Mouse (Mus musculus) kidney, postnatal 14 days (tissue): ENCODE results near the gene Inpp5b.
A peak's percentile ranks its signal among the peaks of the same experiment; 100 is the strongest.
"Not testable (repeated sequence)": the region's sequence is repeated elsewhere in the genome, so short reads cannot be mapped to it uniquely, and the experiment has no call there.

ENCODE experiments used
- DNase-seq: peaks from one replicate; pipeline ENCODE4 v3.0.0; 2022; ENCODE audit warnings: mixed read lengths

Gene Inpp5b

DNA sequence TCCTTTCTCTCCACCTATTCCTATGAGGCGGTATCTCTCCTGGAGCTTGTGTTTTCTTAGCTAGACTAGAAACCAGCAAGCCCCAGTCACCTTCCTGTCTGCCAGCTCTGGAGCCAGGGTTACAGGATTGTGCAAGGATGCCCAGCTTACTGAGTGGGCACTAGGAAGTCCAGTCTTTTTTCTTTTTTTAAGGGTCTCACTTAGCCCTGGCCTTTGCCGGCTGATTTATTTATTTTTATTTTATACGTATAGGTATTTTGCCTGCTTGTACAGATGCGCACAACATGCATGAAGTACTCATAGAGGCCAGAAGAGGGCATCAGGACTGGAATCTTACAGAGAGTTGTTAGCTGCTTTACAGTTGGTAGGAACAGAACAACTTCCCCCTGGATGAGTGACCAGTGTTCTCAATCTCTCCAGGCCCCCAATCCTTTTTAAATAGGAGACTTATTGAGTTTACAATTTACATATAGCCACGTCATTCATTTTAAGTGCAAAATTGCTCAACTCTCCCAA lies 30.8 kb upstream of the Inpp5b start:
- peak; percentile 67 for DNase-seq

DNA sequence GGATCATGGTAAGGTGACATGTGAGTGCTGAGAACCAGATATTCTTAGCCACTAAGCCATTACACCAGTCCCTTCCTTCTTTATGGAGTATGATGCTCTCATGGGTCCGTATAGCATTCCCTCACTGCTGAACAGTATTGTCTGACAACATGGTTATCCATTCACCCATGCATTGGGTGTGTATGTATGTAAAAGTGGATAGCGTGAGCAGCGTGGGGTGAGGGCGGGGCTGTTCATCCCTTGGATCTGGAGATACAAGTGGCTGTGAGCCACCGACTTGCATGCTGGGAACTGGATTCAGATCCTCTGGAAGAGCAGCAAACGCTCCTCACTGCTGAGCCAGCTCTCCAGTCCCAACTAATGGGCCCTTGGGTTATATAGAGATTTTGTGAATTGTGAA lies 29.0 kb upstream of the Inpp5b start:
- DNase-seq, result no peak

DNA sequence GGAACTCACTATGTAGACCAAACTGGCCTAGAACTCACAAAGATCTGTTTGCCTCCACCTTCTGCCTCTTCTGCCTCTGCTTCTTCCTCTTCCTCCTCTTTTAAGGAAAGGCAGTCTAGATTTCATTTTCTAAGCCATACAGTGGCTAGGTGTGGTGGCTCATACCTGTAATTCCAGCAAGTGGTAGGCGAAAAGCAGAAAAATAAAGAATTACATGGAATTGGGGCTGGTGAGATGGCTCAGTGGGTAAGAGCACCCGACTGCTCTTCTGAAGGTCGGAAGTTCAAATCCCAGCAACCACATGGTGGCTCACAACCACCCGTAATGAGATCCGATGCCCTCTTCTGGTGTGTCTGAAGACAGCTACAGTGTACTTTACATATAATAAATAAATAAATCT lies 27.8 kb upstream of the Inpp5b start:
- not testable (repeated sequence) for DNase-seq

DNA sequence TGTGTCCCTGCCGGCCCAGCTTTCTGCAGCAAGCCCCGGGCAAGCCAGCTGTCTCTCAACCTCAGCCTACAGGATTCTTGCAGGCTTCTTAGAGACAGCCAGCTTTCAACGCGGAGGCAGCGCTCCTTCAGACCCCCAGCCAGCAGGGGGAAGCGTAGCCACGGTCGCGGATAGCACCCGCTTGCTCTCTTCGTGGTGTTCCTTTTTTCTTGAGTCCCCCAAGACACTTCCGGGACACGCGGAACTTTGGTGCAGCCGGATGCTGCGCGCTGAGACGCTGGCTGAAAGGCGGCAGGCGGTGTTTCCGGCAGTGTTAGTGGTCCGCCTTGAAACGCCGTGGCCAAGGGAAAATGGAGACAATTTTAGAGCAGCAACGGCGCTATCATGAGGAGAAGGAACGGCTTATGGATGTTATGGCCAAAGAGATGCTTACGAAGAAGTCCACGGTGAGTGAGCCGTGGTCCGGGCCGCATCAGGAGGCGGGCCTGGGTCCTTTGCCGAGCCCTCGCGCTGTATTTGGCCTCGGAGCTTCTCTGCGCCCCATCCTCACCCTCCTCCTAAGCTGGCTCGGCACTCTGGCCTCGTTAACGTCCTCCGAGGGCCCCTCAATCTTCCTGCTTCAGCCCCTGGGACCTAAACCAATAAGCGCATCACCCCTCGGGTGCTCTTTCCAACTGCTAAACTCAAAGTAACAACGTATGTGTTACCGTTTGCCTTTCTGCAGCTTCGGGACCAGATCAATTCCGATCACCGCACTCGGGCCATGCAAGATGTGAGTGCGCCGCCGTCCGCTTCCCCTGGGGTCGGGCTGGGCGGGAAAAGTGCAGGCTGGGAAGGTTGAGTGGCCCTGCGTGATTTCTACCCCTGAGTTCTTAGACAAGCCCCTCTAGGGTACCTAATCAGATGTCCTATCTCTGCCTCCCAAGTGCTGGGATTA lies 26.8 kb upstream of the Inpp5b start, which contains the start of gene Sf3a3:
Sf3a3 (plus strand) TSS at position 232 of the 937 bp plus-strand sequence.
- DNase-seq, result peak; percentile 96

DNA sequence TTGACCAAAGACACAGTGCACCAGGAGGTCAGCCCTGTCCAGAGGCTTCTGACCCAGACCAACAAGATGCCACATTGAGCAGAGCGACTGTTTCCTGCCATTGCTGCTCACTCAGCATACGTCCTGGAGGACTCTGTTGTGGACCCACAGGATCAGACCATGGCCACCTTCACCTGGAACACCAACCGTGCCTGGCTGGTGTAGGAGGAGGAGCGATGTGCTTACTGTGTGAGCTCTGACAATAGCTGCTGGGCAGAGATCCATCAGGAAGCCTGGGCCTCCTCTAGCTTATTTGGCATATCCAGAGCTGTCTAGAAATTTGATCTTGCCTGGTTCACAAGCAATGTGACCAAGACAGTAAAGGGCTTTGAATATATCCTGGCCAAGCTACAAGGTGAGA lies 22.5 kb upstream of the Inpp5b start:
- DNase-seq, result no peak

DNA sequence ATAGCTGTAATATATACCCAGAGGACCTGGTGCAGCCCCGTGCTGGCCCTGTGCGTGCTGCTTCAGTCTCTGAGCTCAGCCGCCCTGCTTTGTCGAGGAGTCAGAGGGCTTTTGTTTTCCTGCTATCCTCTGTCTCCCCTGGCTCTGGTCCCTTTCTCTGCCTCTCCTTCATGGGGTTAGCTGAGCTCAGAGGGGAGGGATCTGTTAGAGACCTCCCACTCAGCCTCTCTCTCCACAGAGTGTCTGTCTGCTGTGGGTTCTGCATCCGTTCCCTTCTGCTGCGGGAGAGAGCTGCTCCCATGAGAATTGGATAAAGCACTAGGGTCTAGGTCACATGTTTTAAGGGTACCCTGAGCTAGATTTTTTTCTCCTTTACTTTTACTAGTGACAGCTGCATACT lies 15.5 kb upstream of the Inpp5b start:
- DNase-seq, result no peak

DNA sequence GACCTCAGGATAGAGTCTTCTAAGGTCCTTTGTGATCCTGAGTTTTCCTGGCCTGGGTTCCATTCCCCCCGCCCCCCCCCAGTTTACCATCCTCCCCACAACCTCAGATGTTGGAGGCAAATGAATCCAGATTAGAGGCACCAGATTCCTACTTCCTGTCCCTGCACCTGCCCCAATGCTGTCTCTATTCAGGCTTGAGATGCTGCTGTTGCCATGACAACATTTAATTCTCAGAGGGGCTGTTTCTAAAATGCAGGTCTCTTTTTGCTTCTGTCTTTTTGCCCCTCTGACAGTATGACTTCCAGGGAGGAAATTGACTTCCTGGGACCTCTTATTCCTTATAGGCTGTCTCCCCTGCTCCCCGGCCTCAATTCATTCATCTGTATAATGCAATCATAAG lies 4.7 kb upstream of the Inpp5b start:
- DNase-seq, result no peak

DNA sequence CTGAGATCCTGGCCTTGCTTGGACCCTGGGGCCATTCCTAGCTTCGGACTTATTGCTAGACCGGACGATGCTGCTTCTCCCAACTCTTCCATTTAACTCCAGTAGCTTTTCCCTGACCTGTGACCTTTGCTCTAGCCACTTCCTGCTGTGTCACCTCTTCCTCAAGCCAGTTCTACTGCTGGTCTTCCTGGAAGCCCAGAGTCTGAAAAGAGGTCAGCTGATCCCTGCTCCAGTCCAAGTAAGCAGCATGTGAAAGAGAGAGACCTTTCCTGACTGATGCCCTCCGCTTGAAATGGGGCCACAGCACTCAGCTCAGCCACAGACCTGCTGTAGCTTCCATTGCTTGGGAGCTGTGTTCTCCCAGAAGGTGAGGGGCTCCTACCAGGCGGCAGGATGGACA lies 4.2 kb upstream of the Inpp5b start:
- DNase-seq, result no peak

DNA sequence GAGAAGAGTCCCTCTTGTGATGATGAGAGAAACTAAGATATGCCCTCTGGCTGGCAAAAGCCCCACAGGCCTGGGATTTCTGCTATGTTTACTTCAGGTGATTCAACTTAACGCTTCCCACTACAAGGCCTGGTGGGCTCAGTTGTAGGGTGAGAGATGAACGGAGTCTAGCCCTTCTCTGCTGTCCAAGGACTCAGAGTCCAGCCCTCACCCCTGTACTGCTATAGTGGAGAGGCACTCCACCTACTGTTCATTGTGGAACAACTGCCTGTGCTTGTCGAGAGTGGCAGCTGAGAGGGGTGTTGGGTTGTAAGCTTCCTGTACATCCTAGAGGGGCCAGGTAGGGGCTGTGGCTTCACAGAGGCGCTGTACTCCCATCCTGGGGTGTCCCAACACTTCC lies 3.6 kb upstream of the Inpp5b start:
- DNase-seq, result no peak

DNA sequence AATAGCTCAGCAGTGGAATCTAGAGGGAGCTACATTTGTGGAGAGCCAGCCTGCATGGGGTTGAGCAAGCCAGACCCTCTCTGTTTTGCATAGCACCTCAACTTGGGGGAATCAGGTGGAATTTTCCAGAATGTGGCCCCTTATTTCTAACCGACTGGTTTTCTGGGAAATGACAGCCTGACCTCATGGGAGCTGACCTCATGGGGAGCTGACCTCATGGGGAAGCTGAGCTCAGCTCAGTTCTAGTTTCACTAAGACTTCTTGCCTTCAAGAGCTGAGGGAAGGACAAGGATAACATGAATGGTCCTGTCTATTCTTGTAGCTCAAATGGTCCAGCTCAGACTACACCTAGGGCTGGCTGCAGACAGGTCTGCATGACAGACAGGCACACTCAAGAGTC lies 2.9 kb upstream of the Inpp5b start:
- no peak for DNase-seq

DNA sequence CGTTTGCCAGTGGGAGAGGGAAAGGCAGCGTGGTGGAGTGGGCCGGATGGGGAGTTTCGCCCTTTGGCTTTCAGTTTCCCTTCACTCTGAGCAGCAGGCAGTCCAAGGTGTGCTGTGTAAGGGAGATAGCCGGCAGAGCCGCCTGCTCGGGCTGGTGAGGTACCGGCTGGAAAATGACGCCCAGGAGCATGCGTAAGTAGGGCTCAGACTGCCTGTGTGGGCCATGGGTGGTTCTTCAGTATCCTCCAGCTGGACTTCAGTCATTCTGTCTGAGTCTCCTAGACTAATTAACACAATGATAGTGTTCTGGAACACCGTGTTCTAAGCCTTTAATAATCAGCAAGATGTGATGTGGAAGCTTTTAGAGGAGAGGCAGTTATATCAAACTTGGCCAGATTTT lies 1.2 kb downstream of the Inpp5b start:
- peak; percentile 54 for DNase-seq

DNA sequence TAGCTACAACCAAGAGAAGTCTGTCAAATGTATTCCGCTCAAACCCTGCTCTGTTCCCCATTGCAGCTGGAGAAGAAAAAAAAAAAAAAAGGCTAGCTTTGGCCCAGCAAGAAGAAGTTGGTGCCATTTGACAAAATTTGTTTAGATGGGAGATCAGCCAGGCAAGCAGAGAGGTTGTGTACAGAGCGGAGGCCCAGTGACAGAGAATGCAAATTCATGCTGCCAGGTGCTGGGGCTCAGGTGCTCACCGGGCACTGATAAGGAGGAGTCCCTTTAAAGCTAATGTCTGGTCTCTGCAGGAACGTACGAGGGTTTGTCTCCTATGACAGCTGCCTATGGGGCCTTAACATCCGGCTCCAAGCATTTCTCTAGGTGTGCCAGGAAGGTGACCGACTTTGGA lies 4.9 kb downstream of the Inpp5b start:
- no peak for DNase-seq

DNA sequence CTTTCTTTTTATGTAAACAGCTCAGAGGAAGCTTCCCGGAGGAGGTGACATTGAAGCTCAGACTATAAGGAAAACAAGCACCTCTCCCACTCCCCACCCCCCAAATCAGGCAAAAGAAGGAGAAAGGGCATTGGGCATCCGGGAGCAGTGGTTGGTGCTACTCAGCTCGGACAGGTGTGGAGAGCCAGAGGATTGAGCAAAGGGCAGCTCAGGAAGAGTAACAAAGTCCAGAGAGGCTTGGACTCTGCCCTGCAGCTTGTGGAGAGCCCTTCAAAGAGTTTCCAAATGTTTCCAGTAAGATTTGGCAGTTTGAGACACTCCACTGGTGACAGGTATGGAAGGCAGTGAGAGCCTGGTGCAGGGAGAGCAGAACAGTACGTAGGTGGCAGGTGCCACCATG lies 6.2 kb downstream of the Inpp5b start:
- peak; percentile 71 for DNase-seq

DNA sequence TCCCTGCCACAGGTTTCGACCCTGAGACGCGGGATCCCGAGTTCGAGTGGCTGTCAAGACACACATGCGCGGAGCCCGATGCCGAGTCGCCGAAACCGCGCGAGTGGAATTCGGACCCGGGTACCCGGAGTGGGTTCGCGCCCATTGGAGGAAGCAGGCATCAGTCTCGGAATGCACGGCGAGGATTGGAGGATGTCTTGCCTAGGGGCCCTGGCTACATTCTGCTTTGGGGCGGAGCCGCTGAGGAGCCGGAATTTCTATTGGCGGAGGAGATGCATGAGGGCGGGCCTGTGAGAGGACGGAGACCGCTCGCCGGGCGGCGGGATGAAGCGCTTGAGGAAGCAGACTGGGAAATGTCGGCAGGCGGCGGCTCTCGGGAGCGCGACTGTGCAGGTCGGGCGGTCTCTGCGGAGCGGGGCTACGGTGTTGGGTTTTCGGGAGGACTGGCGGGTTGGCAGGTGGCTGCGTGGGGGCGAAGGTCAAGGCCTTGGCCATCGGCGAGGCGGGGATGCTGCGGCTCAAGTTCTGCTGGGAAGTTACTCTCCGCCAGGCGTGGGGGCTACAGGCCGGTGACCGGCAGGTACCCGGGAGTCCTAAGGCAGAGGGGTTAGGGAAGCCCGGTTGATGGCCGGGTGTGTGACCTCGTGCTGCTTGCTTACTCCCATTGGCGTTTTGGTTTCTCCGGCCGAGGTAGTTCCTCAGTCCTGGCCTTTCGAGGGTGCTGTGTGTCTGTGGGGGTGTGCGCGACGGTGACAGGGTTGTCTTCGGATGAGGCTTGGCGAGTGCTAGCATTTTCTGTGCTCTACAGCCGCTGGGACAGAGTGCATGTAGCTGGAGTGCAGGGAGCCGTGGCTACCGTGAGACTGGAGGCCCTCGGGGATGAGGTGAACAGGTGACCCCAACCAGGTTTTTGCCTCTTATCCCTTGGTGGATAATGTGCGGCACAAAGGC lies 9.9 kb downstream of the Inpp5b start:
- DNase-seq, result peak; percentile 99

DNA sequence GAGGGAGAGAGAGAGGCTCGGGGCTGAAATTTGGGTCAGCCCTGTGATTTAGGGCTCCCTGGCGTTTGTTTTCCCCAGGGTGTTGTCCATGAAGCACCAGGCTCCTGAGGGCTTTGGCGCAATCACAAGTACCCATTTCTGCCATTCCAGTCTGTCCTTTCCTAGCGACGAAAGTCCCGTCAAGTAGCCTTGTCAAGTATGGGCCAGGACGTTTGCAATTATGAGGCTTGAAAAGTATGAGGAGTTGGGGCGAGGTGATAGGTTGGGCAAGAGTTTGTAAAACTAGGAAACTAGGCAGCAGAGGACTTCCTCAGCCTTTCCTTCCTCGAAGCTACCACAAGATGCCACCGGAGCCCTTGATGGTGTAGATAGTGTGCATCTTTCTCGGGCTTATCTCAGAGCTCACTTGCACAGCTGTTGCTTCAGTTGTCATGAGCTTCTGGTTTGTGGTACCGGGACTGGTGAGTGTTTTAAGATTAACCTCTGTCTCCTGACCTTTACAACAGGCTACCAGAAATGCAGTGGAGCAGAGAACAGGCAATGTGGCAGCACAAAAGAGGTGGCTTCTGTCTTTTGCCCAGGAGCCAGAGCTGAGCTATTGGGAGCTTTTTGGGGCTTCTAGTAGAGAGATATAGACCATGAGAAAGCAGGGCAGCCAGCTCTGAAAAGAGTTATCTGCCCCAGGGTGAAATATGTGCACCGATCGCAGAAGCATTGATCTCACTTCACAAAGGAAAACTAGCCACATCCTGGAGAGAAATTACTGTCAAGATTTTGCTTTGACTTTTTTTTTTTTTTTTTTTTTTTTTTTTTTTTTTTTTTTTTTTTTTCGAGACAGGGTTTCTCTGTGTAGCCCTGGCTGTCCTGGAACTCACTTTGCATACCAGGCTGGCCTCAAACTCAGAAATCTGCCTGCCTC lies 10.9 kb downstream of the Inpp5b start:
- peak; percentile 36 for DNase-seq

DNA sequence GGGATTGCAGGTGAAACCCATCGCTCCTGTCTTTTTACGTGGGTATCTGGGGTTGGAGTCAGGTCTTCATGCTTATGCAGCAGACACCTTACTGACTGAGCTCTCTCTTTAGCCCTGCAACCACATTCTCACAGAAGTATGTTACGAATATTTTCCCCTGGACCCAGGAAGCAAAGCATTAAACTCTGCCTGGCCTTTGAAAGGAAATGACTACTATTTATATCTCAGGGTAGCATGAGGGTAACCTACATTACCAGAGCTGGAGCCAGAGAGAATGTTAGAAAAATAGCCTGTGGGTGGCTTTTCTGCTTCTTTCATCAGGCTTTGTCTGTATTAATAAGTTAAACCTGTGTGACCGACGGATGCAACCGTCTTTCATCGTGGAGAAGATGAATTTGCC lies 13.9 kb downstream of the Inpp5b start:
- no peak for DNase-seq

DNA sequence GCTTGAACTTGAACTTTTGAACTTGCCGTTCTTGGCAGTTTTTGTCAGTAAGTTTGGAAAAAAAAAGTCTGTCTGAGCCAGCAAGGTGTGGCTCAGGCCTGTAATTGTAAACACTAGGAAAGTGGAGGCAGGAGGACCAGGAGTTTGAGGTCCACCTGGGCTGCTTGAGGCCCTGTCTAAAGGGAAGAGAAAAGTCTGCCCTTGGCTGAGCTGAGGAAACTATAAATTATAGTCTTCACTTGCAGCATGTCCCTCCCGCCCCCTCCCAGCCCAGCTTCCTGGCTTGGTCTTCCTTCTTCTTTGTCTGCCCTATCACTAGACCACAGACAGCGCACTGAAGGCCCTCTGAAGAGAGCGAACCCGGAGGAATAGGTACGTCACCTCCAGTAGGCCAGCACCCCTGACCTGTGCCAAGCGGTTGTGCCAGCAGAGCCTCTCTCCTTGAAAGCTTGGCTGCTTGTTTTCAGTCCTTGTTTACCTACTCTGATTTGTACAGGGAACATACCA lies 17.7 kb downstream of the Inpp5b start:
- DNase-seq, result peak; percentile 47

DNA sequence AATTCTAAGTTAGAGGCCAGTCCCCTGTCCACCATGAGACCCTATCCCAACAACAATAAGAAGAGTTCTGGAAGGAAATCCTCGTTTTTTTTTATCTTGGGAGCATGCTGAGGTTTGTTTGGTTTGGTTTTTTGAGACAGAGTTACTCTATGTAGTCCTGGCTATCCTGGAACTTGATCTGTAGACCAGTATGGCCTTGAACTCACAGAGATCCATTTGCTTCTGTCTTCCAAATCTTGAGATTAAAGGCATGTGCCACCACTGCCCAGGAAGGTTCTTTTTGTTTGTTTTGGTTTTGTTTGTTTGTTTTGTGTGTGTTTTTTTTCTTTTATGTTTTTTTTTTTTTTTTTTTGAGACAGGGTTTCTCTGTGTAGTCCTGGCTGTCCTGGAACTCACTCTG lies 19.6 kb downstream of the Inpp5b start:
- no peak for DNase-seq

DNA sequence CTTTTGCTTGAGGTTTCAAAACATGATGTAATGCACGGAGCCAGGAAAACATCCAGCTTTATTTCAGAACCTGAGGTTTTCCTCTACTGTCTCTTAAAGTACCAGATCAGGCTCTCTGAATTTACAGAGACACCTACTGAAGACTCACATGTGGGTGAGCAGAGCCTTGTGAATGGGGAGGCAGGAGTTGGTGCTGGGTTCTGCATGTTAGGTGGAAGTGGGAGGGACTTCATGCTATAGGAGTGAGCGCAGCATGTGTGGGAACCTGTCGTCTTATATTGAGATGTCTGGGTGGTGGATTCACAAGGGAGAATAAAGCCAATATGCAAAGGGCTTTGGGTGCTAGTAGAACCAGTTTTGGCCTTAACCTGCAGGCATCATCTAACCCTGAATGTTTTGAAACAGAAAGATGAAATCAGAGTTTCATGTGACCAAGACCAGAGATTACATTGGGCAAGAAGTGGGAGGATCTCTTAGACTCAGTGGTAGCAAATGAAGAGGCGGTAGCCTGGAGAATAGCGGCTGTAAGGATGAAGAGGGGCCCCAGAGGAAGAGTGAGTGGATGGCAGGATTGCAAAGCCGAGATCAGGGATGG lies 21.3 kb downstream of the Inpp5b start:
- DNase-seq, result no peak

DNA sequence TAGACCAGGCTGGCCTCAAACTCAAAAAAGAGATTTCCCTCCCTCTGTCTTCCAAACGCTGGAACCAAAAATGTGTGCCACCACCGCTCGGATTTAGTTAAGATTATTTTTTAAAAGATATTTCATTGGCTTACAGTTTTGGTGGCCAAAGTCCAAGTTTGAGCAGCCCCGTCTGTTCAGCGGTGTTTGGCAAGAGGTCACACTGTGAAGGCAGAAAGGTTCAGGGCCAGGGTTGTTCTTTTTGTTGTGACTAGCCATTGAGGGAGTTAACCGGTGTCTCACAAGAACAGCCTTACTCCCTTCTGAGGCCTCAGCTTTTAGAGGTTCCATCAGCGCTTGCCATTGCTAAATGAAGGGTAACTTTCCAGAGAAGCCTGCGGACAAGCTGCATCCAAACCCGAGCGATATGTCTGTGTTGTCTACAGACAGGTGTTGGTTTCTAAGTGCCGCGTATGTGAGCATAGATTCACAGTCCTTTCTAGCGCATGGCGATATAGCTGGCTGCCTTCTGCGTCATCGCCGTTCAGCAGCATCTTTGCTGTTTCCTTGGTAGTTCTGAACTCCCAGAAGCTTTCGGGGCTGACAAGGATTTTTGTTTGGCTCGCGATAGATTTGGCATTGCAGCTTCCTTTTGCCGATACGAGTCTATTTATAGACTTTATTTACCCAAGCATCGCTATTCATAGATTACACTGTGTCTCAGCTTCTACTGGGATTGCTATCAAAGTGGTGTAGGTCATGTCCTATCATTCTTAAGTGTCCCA lies 24.3 kb downstream of the Inpp5b start:
- no peak for DNase-seq

DNA sequence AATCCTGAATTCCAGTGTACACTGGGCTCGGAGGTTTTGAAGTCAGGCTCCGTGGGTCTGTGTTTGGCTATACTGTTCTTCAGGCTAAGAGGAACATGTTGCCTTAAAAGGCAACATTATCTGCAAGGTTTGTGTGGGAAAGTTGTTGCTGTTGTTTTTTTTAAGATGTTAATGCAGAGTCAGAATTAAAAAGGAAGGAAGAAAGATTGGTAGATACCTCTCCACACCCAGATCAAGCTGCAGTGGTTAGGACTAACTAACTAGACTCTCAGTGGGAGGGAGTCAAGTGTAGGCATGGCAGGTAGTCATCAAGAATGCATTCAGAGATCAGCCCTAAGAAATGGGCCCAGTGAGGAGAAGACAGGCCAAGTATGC lies 24.9 kb downstream of the Inpp5b start:
- no peak for DNase-seq
